Mouse (Mus musculus) yolk sac, embryonic 10.5 days (tissue): Measurements from ENCODE around the gene Tubgcp6.

Experiments used
- DNase-seq: peaks from one replicate; pipeline ENCODE4 v3.0.0-alpha.2; 2017; ENCODE audit warnings: low spot score

Tubgcp6 gene

DNA sequence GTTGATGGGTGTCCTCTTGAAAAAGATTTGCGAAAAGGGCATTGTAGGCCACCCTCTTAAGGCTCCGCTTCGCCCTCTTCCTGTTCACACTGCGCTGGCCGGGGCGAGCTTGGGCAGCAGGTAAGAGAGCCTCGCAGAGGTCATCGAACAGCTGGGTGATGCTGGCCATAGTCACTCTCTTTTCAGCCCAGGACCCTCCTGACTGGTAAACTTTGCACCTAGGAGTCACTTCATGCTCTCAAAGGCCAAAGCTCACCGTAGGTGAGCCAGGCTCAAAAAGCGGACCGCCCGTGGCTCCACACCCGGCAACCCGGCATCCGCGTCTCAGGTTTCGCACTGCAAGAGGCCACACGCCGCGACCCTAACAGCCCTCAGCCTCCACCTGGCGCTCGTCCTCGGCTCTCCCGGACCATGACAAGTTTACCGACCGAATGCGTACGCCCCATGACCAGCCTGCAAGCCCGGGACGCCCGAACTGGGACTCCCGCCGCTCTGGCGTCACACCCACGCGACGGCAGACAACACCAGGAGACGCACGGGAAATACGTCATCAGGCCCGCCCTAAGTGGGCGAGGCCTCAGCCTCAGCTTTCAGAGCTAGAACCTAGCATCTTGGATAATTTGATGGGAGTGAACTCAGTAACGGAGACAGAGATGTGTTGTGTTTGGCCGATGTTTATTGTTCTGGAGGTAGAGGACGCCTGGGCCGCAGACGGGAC is at the start of gene Tubgcp6:
Gene Tubgcp6 (minus strand): TSS at position 464 of the 718 bp plus-strand sequence.
- DNase-seq, result peak; percentile 92

- no peak for DNase-seq
Measured at GRCm38 (mm10) chr15:89172276-89172935, 49.5 kb upstream of the Tubgcp6 start.

GRCm38 (mm10) chr15:89171526-89172051 is 48.7 kb upstream of the Tubgcp6 start:
- no peak for DNase-seq

- DNase-seq, result peak; percentile 76
Measured at GRCm38 (mm10) chr15:89170102-89170501, 47.2 kb upstream of the Tubgcp6 start.

GRCm38 (mm10) chr15:89169431-89169830 is 46.5 kb upstream of the Tubgcp6 start:
- DNase-seq, result peak; percentile 90

GRCm38 (mm10) chr15:89168922-89169321 is 46.0 kb upstream of the Tubgcp6 start:
- DNase-seq, result no peak

DNA sequence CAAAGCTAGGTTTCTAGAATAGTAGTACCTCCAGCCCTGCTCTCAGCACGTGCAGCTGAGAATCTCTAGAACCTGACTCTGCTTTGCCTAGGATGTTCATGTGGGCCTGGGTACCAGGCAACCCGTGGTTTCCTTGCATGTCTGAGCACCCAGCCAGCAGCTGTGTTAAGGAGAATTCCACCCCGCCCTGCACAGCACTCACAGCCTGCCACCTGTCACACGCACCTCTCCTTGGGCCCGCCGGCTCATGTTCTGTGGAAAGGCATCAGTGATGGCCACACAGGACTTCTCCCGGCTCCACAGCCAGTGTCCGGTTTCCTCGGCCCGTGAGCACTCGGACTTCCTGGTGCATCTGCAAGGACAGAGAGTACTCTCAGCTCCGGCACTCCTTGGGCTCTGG is 42.6 kb upstream of the Tubgcp6 start:
- DNase-seq, result no peak

GRCm38 (mm10) chr15:89161397-89161796 is 38.5 kb upstream of the Tubgcp6 start:
- no peak for DNase-seq

DNA sequence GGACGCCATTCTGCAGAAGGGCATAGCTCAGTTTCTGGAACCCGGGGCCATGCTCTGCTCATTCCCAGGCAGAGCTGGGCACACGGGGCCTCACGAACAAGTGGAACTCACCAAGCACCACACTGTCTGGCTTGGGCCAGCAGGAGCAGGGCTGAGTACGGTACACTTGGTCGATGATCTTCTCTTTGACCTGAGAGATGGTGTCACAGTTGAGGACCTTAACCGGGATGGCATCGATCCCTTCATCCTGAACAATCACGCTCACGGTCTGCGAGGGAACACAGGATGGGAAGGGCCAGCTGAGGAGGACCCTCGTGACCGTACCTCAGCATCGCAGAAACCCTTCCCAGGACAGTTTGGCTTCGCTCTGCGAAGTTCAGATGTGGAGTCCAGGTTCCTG is 35.6 kb upstream of the Tubgcp6 start:
- DNase-seq, result no peak

DNA sequence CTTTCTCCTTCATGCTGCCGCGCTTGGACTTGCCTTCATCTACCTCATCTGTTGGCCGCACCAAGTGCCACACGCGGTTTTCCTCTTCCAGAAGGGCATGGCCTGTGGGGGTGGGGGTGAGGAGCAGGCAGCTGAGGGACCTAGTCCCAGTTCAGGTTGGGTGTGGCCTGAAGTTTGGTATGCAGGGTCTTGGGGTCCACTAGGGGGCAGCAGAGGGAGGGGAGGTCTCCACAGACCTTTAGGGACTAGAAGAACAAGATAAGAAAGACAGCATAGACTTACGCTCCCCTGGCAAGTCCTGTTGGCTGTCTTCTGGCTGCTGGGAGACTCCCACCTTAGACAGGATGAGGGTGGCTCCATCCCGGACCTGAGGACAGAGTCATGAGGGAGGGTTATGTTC is 35.0 kb upstream of the Tubgcp6 start:
- peak; percentile 56 for DNase-seq

- no peak for DNase-seq
Measured at GRCm38 (mm10) chr15:89152312-89152711, 29.4 kb upstream of the Tubgcp6 start.

DNA sequence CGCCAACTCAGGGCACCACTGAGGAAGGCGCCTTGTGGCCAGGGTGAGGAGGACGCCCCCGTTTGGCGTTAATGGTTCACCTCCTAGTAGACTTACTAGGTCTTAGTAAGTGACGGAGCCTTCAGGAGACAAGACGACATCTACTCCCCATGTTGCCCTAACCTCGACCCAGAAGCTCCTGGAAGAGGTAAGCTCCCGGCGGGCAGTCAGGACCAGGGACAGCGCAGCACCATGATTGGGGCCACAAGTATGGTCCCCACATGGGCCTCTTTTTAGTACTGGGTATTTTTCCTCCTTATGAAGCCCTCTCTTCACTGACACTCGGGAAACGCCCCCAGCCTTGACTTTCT is 27.1 kb upstream of the Tubgcp6 start:
- DNase-seq, result peak; percentile 60

- DNase-seq, result peak; percentile 61
Measured at GRCm38 (mm10) chr15:89149271-89150040, 26.5 kb upstream of the Tubgcp6 start, which contains the start of gene Mapk11. Gene Mapk11 (minus strand): TSS chr15:89149628.

- no peak for DNase-seq
Measured at GRCm38 (mm10) chr15:89148496-89149270, 25.8 kb upstream of the Tubgcp6 start.

- no peak for DNase-seq
Measured at GRCm38 (mm10) chr15:89147895-89148294, 25.0 kb upstream of the Tubgcp6 start.

DNA sequence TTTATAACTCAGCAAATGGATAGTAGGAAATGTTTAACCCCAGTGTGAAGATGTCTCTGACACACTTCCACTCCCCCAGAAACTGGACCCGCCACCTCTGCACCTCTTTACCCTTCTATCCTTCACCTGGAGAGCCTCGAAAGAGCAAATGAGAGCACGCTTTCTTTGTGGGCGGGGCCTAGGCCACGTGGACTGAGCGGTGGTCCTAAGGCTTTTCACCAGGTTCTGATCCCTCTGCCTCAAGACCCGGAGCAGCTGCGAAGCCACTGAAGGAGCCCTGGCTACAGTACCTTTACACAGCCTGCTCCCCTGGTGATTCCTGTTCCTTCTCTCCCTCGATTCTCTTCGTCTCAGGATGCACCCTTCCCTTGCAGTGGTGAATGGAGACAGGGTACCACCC is 24.5 kb upstream of the Tubgcp6 start:
- DNase-seq, result no peak

DNA sequence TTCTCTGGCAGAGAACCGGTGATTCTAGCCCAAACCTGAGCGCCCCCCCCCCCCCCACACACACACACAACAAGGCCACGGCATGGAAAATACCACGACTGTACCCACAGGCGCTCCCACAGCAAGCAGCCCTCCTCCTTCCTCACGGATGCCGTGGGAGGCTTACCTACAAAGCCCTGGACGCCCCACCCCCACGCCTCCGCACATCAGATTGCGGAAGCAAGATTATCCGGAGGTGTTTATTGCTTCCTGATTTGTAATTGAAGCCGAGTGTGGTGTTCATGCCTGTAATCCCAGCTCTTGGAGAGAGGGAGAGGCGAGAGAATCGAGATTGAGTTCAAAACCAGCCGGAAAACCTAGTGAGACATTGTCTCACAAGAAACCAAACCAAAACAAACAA is 24.1 kb upstream of the Tubgcp6 start:
- no peak for DNase-seq

DNA sequence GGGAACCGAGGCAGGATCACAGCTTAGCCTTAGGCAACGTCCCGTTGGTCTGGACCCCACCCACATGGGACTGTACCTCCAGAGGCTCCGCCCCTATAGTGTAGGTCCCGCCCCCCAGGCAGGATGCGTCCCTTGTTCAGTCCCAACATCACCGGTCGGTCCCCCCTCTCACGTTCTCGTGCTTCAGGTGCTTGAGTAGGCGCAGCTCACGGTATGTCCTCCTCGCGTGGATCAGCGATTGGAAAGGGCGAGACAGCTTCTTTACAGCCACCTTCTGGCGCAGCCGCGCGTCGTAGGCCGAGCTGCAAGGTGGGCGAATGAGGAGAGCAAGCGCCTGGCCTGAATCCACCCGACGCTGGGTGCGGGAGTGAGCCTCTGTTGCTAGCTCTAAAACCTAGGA is 23.6 kb upstream of the Tubgcp6 start:
- no peak for DNase-seq

- DNase-seq, result no peak
Measured at GRCm38 (mm10) chr15:89145813-89146350, 23.0 kb upstream of the Tubgcp6 start.

GRCm38 (mm10) chr15:89144965-89145364 is 22.1 kb upstream of the Tubgcp6 start:
- no peak for DNase-seq

GRCm38 (mm10) chr15:89143134-89143533 is 20.2 kb upstream of the Tubgcp6 start:
- no peak for DNase-seq

DNA sequence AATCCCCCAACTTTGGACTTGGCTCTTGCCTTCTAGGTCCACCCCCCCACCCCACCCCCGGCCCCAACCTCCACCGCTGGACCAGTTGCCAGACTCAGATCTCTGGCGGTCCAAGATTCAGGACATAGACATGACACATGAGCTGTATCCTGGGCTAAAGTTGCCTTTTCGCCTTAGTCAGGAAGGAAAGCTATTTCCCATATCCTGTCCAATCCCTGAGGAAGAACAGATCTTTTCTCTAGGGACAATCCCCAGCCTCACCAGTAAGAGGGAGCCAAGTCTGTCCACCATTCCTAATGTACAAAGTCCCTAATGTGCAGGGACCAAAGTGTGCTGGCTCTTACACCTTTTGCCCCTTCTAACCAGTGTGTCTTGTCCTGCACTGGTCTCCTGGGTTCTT is 19.0 kb upstream of the Tubgcp6 start:
- no peak for DNase-seq
